Mouse (Mus musculus) CH12.LX (cell line): ENCODE data around the gene Polr2i. TPM values are rescaled to one million over a fixed set of nuclear protein-coding genes. Genes with fewer than 3 reads are reported as not detected.

ENCODE experiments used
- DNase-seq: peaks from one replicate; pipeline ENCODE4 v3.0.0-alpha.2; 2013; ENCODE audit errors: extremely low read depth
- H3K27ac ChIP-seq: 2 replicates; pipeline ENCODE4 v1.5.1; 2012; ENCODE audit warnings: low read depth, mild to moderate bottlenecking, control low read depth, moderate library complexity; ENCODE audit not compliant: insufficient read depth
- H3K27me3 ChIP-seq: replicated peaks from 2 replicates; pipeline ENCODE3; 2012; ENCODE audit warnings: inconsistent platforms
- H3K36me3 ChIP-seq, 2 experiments: replicated peaks in 1 of 2; 2 replicates each; pipeline versions ENCODE3 to v1.6.1; 2012; ENCODE audit warnings: inconsistent platforms in 1 of 2, low read length in 1 of 2, mild to moderate bottlenecking in 1 of 2, mixed read lengths in 1 of 2, moderate library complexity in 1 of 2; ENCODE audit not compliant: control insufficient read depth in 1 of 2, insufficient read depth in 1 of 2
- H3K4me1 ChIP-seq, 2 experiments: 2 replicates each; pipeline ENCODE4 v1.6.1; 2012; ENCODE audit warnings: inconsistent platforms in 1 of 2, moderate library complexity in 1 of 2; ENCODE audit not compliant: insufficient read depth in 2 of 2, control insufficient read depth in 1 of 2
- H3K4me2 ChIP-seq: 2 replicates; pipeline ENCODE4 v1.6.1; 2012; ENCODE audit warnings: low read depth, mild to moderate bottlenecking, control low read depth; ENCODE audit not compliant: poor library complexity, insufficient read depth, severe bottlenecking
- H3K4me3 ChIP-seq, 3 experiments: fragments of 150-350 bp in 1 of 3; sonication (generic) in 1 of 3; replicated peaks in 1 of 3; 2 replicates each; pipeline versions ENCODE3 to v1.5.1; 2011 to 2012; ENCODE audit warnings: low read depth in 2 of 3, low read length in 2 of 3, mild to moderate bottlenecking in 2 of 3, moderate library complexity in 2 of 3, control low read depth in 1 of 3, improper control_type of control experiment in 1 of 3, inconsistent platforms in 1 of 3, mixed read lengths in 1 of 3; ENCODE audit not compliant: poor library complexity in 1 of 3
- H3K79me2 ChIP-seq: replicated peaks from 2 replicates; pipeline ENCODE4 v1.6.1; 2012; ENCODE audit warnings: mild to moderate bottlenecking, moderate library complexity; ENCODE audit not compliant: control insufficient read depth, poor library complexity, insufficient read depth, severe bottlenecking; ENCODE audit errors: extremely low read depth
- H3K9ac ChIP-seq: 2 replicates; pipeline ENCODE4 v1.6.1; 2012; ENCODE audit warnings: low read depth, mild to moderate bottlenecking, control low read depth, moderate library complexity; ENCODE audit not compliant: insufficient read depth
- H3K9me3 ChIP-seq: replicated peaks from 2 replicates; pipeline ENCODE3; 2012; ENCODE audit warnings: low read length, inconsistent platforms, mixed read lengths
- BHLHE40 ChIP-seq: IDR thresholded peaks from 2 replicates; pipeline ENCODE4 v1.6.1; 2011; ENCODE audit warnings: mild to moderate bottlenecking, low read depth, low read length, improper control_type of control experiment
- CHD1 ChIP-seq: IDR thresholded peaks from 2 replicates; pipeline ENCODE4 v1.6.1; 2012; ENCODE audit warnings: low read depth, low read length, improper control_type of control experiment, inconsistent platforms
- CHD2 ChIP-seq: IDR thresholded peaks from 2 replicates; pipeline ENCODE4 v1.6.1; 2011; ENCODE audit warnings: low read length, improper control_type of control experiment
- E2F4 ChIP-seq: IDR thresholded peaks from 2 replicates; pipeline ENCODE4 v1.6.1; 2011; ENCODE audit warnings: low read depth, low read length, improper control_type of control experiment; ENCODE audit not compliant: insufficient replicate concordance
- ELF1 ChIP-seq: IDR thresholded peaks from 2 replicates; pipeline ENCODE4 v1.6.1; 2014; ENCODE audit warnings: low read depth, mild to moderate bottlenecking, inconsistent platforms, low read length, improper control_type of control experiment
- EP300 ChIP-seq: IDR thresholded peaks from 2 replicates; pipeline ENCODE4 v1.6.1; 2011; ENCODE audit warnings: low read length, improper control_type of control experiment
- ETS1 ChIP-seq: conservative IDR thresholded peaks from 2 replicates; pipeline ENCODE4 v1.6.1; 2012; ENCODE audit warnings: low read depth, mild to moderate bottlenecking, inconsistent platforms, low read length, improper control_type of control experiment, moderate library complexity
- GABPA ChIP-seq: IDR thresholded peaks from 2 replicates; pipeline ENCODE4 v1.6.1; 2012; ENCODE audit warnings: low read depth, low read length, improper control_type of control experiment, inconsistent platforms; ENCODE audit not compliant: insufficient replicate concordance
- HCFC1 ChIP-seq: IDR thresholded peaks from 2 replicates; pipeline ENCODE4 v1.6.1; 2012; ENCODE audit warnings: low read depth, mild to moderate bottlenecking, inconsistent platforms, low read length, improper control_type of control experiment
- IRF4 ChIP-seq: IDR thresholded peaks from 2 replicates; pipeline ENCODE4 v1.6.1; 2014; ENCODE audit warnings: low read depth, mild to moderate bottlenecking, inconsistent platforms, low read length, improper control_type of control experiment
- JUN ChIP-seq: IDR thresholded peaks from 2 replicates; pipeline ENCODE4 v1.6.1; 2011; ENCODE audit warnings: low read depth, mild to moderate bottlenecking, low read length, improper control_type of control experiment, moderate library complexity; ENCODE audit not compliant: insufficient read depth
- JUND ChIP-seq: conservative IDR thresholded peaks from 2 replicates; pipeline ENCODE4 v1.6.1; 2011; ENCODE audit warnings: low read depth, low read length, improper control_type of control experiment
- KAT2A ChIP-seq: IDR thresholded peaks from 2 replicates; pipeline ENCODE4 v1.6.1; 2012; ENCODE audit warnings: low read length, improper control_type of control experiment, inconsistent platforms; ENCODE audit not compliant: insufficient replicate concordance
- MAFK ChIP-seq: IDR thresholded peaks from 2 replicates; pipeline ENCODE4 v1.6.1; 2011; ENCODE audit warnings: low read length, improper control_type of control experiment; ENCODE audit not compliant: insufficient replicate concordance
- MAX ChIP-seq: IDR thresholded peaks from 2 replicates; pipeline ENCODE4 v1.6.1; 2011; ENCODE audit warnings: low read length, improper control_type of control experiment
- MAZ ChIP-seq: IDR thresholded peaks from 2 replicates; pipeline ENCODE4 v1.6.1; 2012; ENCODE audit warnings: low read depth, mild to moderate bottlenecking, inconsistent platforms, low read length, improper control_type of control experiment, moderate library complexity
- MEF2A ChIP-seq: IDR thresholded peaks from 2 replicates; pipeline ENCODE4 v1.6.1; 2014; ENCODE audit warnings: low read depth, mild to moderate bottlenecking, inconsistent platforms, low read length, improper control_type of control experiment, borderline replicate concordance
- MXI1 ChIP-seq: IDR thresholded peaks from 2 replicates; pipeline ENCODE4 v1.6.1; 2011; ENCODE audit warnings: mild to moderate bottlenecking, low read depth, low read length, improper control_type of control experiment
- MYC ChIP-seq: IDR thresholded peaks from 2 replicates; pipeline ENCODE4 v1.6.1; 2011; ENCODE audit warnings: low read depth, mild to moderate bottlenecking, improper control_type of control experiment, low read length
- NELFE ChIP-seq: IDR thresholded peaks from 2 replicates; pipeline ENCODE4 v1.6.1; 2011; ENCODE audit warnings: low read depth, low read length, improper control_type of control experiment
- NRF1 ChIP-seq: IDR thresholded peaks from 2 replicates; pipeline ENCODE4 v1.6.1; 2014; ENCODE audit warnings: low read depth, mild to moderate bottlenecking, inconsistent platforms, low read length, improper control_type of control experiment, moderate library complexity
- PAX5 ChIP-seq: IDR thresholded peaks from 2 replicates; pipeline ENCODE4 v1.6.1; 2012; ENCODE audit warnings: low read length, inconsistent platforms, mixed read lengths
- POLR2A ChIP-seq: IDR thresholded peaks from 2 replicates; pipeline ENCODE4 v1.6.1; 2011; ENCODE audit warnings: low read depth, mild to moderate bottlenecking, improper control_type of control experiment, low read length
- RAD21 ChIP-seq: IDR thresholded peaks from 2 replicates; pipeline ENCODE4 v1.6.1; 2011; ENCODE audit warnings: low read depth, mild to moderate bottlenecking, low read length, improper control_type of control experiment, moderate library complexity
- RCOR1 ChIP-seq: conservative IDR thresholded peaks from 2 replicates; pipeline ENCODE4 v1.6.1; 2012; ENCODE audit warnings: low read depth, mild to moderate bottlenecking, inconsistent platforms, low read length, improper control_type of control experiment
- SIN3A ChIP-seq: IDR thresholded peaks from 2 replicates; pipeline ENCODE4 v1.6.1; 2012; ENCODE audit warnings: low read length, improper control_type of control experiment, inconsistent platforms
- TBP ChIP-seq: conservative IDR thresholded peaks from 2 replicates; pipeline ENCODE4 v1.6.1; 2011; ENCODE audit warnings: low read depth, low read length, improper control_type of control experiment
- TCF12 ChIP-seq: IDR thresholded peaks from 2 replicates; pipeline ENCODE4 v1.6.1; 2014; ENCODE audit warnings: low read depth, mild to moderate bottlenecking, inconsistent platforms, low read length, improper control_type of control experiment
- USF1 ChIP-seq: IDR thresholded peaks from 2 replicates; pipeline ENCODE4 v1.6.1; 2014; ENCODE audit warnings: low read depth, mild to moderate bottlenecking, inconsistent platforms, low read length, improper control_type of control experiment
- USF2 ChIP-seq: conservative IDR thresholded peaks from 2 replicates; pipeline ENCODE4 v1.6.1; 2011; ENCODE audit warnings: low read depth, low read length, improper control_type of control experiment
- ZC3H11A ChIP-seq: IDR thresholded peaks from 2 replicates; pipeline ENCODE4 v1.6.1; 2012; ENCODE audit warnings: low read depth, mild to moderate bottlenecking, inconsistent platforms, low read length, improper control_type of control experiment
- ZKSCAN1 ChIP-seq: IDR thresholded peaks from 2 replicates; pipeline ENCODE4 v1.6.1; 2012; ENCODE audit warnings: low read depth, inconsistent platforms, low read length, improper control_type of control experiment, borderline replicate concordance
- ZMIZ1 ChIP-seq: IDR thresholded peaks from 2 replicates; pipeline ENCODE4 v1.6.1; 2012; ENCODE audit warnings: low read depth, mild to moderate bottlenecking, inconsistent platforms, low read length, improper control_type of control experiment
- ZNF384 ChIP-seq: IDR thresholded peaks from 2 replicates; pipeline ENCODE4 v1.6.1; 2012; ENCODE audit warnings: low read depth, low read length, improper control_type of control experiment, inconsistent platforms
- dilution Hi-C: fragments of 300-500 bp; cut with MboI; formaldehyde crosslinking; loops from 2 replicates; pipeline ENCODE4 v1.14.3; 2020; ENCODE audit warnings: low sequenced_read_pairs; ENCODE audit not compliant: extremely low pct_unique_long_range_greater_than_20kb, extremely low pct_ligation_motif_present
- in situ Hi-C: fragments of 300-500 bp; cut with MboI; formaldehyde crosslinking; loops from 3 replicates; pipeline ENCODE4 v1.14.3; 2019; ENCODE audit warnings: low sequenced_read_pairs, low pct_ligation_motif_present, low pct_unique_long_range_greater_than_20kb, mixed read lengths
- polyA plus RNA-seq: library from polyadenylated mRNA; unstranded; fragments of >175 nt; gene quantifications from 2 replicates; pipeline ENCODE4 v1.2.1, GENCODE M21; 2012; ENCODE audit warnings: low read depth; ENCODE audit not compliant: insufficient read length
- total RNA-seq, 2 experiments: library from RNA; depleted of rRNA; stranded (reverse); fragments of 300-350 nt in 1 of 2; fragments of >200 nt in 1 of 2; gene quantifications; 2 replicates each; pipeline ENCODE4 v1.2.3; 2012 to 2014

Polr2i gene
- total RNA-seq (2012; rRNA removed) (83.6 and 101 TPM in 2 replicates), total RNA-seq (2014; rRNA removed) (55.0 and 62.9 TPM in 2 replicates), polyA plus RNA-seq (74.2 and 75.4 TPM in 2 replicates)

GRCm38 (mm10) chr7:30231669-30232454 lies at the start of gene Polr2i, which contains the start of gene Tbcb:
TSS of gene Polr2i (plus strand) at chr7:30231948.
TSS of gene Tbcb (minus strand) at chr7:30232272.
- H3K27ac ChIP-seq: peak within 1 kb of the TSS; percentile 85
- H3K27me3 ChIP-seq: no peaks in the 10 kb centered on the region
- dilution Hi-C loops: no loop called here
- peak within 1 kb of the TSS; percentile 90 for H3K9ac ChIP-seq
- peak within 1 kb of the TSS; percentile 69 to 96 (median 87) for H3K4me3 ChIP-seq
- peak; percentile 79 for TF ChIP-seq ELF1
- TF ChIP-seq CHD2: peak; percentile 95
- TF ChIP-seq MAFK: no peak
- TF ChIP-seq JUN: no peak
- TF ChIP-seq ZC3H11A: no peak
- peak; percentile 57 for TF ChIP-seq TBP
- 0 out of 2 replicates have a peak, but pooled peaks have one; percentile 37 for TF ChIP-seq RCOR1
- peak; percentile 67; the same call in 1 of the 2 replicates for TF ChIP-seq MAX
- TF ChIP-seq KAT2A: peak; percentile 51; the same call in 1 of the 2 replicates
- peak; percentile 79 for TF ChIP-seq HCFC1
- TF ChIP-seq PAX5: no peak
- TF ChIP-seq ETS1: no peak
- TF ChIP-seq MXI1: peak; percentile 55; the same call in 1 of the 2 replicates
- TF ChIP-seq TCF12: peak; percentile 55; the same call in 1 of the 2 replicates
- TF ChIP-seq JUND: peak; percentile 6; the same call in 1 of the 2 replicates
- no peak for TF ChIP-seq GABPA
- TF ChIP-seq BHLHE40: peak; percentile 42
- TF ChIP-seq NRF1: peak; percentile 87
- TF ChIP-seq IRF4: peak; percentile 10; the same call in 1 of the 2 replicates
- TF ChIP-seq CHD1: 0 out of 2 replicates have a peak, but pooled peaks have one; percentile 65
- TF ChIP-seq ZKSCAN1: no peak
- no peak; the same call in 1 of the 2 replicates for TF ChIP-seq ZMIZ1
- TF ChIP-seq ZNF384: peak; percentile 97
- TF ChIP-seq POLR2A: peak; percentile 80
- 0 out of 2 replicates have a peak, but pooled peaks have one; percentile 47 for TF ChIP-seq NELFE
- 0 out of 2 replicates have a peak, but pooled peaks have one; percentile 1 for TF ChIP-seq MEF2A
- peak; percentile 63; the same call in 1 of the 2 replicates for TF ChIP-seq E2F4
- TF ChIP-seq MYC: no peak
- no peak for TF ChIP-seq USF1
- TF ChIP-seq USF2: no peak; the same call in 1 of the 2 replicates
- TF ChIP-seq MAZ: no peak
- no peak for TF ChIP-seq EP300
- no peak for TF ChIP-seq RAD21
- peak; percentile 28; the same call in 1 of the 2 replicates for TF ChIP-seq SIN3A
- peak within 1 kb of the TSS; percentile 64 for H3K4me2 ChIP-seq
- no peaks in the 10 kb centered on the region for H3K9me3 ChIP-seq
- DNase-seq: peak; percentile 98
- H3K4me1 ChIP-seq: peaks cover 12 to 44% of the 10 kb centered on the region in 2 experiments
- no peaks in the 10 kb centered on the region for H3K79me2 ChIP-seq
- in situ Hi-C loops: no loop called here
- peaks cover 24 to 46% of the 10 kb centered on the region in 2 experiments for H3K36me3 ChIP-seq
